Mouse (Mus musculus): ENCODE measurements around the gene Phykpl. TPM values are rescaled to one million over a fixed set of nuclear protein-coding genes. Genes with fewer than 3 reads are reported as not detected.
"Not testable (repeated sequence)": the region's sequence is repeated elsewhere in the genome, so short reads cannot be mapped to it uniquely, and the experiment has no call there.

The Phykpl gene
- polyA plus RNA-seq, 1 experiment from 2014 or later, result 13.5 TPM

DNA sequence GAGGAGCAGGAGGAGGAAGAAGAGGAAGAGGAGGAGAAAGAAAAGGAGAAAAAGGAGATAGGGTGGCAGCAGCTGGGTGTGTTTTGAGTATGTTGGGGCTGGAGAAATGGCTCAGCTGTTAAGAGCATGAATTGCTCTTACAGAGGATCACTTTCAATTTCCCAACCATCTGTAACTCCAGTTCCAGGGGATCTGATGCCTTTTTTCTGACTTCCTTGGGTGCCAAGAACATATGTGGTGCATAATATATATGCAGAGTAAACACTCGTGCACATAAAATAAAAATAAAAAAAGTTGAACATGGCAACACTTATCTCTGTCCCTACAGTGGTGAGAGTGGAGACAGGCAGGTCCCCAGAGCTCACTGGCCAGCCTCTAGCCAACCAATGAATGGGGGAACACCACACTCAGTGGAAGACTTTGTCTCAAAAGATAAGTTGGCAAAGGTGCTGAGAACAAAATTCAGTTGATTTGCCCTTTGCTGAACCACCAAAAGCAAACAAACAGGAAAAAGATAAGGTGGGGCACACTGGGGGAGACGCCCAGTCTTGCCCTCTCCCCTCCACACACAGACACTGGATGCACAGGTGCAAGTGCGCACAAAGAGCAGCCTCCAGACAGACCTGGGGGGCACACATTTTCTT, 24.8 kb downstream of the Phykpl start:
- WGBS, result 88% methylated on average over 3 of the region's 3 CpGs
- H3K4me3 ChIP-seq, result no peak overlapping the region
- no peak overlapping the region for H3K27ac ChIP-seq
- H3K27me3 ChIP-seq (ENCODE audit: insufficient read depth, poor library complexity, severe bottlenecking), result no peaks in the 10 kb centered on the region
- no peaks in the 10 kb centered on the region for H3K9me3 ChIP-seq
- peaks cover 15% of the 10 kb centered on the region for H3K36me3 ChIP-seq
- DNase-seq (ENCODE audit: low spot score), result no peak
- H3K4me1 ChIP-seq (replicated peaks), result peaks cover 18% of the 10 kb centered on the region

DNA sequence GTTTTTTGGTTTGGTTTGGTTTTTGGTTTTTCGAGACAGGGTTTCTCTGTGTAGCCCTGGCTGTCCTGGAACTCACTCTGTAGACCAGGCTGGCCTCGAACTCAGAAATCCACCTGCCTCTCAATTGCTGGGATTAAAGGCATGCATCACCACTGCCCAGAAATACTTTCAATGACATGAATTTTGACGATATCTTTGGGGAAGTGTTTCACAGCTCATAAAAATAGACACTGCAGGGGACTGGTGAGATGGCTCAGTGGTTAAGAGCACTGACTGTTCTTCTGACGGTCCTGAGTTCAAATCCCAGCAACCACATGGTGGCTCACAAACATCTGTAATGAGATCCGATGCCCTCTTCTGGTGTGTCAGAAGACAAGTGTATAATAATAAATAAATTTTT, 25.4 kb downstream of the Phykpl start:
- not testable (repeated sequence) for DNase-seq (ENCODE audit: low spot score); H3K36me3 ChIP-seq; H3K27me3 ChIP-seq (ENCODE audit: insufficient read depth, poor library complexity, severe bottlenecking); H3K9me3 ChIP-seq; H3K27ac ChIP-seq; H3K4me3 ChIP-seq
- peaks cover 15% of the 10 kb centered on the region for H3K4me1 ChIP-seq (replicated peaks)
- 85% methylated on average over 5 of the region's 5 CpGs for WGBS

DNA sequence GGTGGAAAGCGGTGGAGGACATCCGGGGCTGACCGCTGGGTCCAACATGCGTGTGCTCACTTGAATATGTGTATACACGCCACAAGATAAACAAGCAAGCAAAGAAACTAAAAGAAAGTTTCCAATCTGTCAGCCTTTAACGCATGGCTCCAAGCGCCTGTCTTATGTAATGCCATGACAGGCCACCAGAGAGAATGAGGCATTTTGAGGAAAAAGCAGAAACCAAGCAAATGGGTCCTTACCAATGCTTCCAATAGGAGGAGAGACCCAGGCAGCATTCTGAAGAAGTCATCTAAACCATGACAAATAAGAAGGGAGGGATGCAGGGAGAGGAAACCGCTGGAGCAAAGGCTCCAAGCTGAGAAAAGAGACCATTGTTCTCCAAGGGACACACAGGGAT, 29.7 kb downstream of the Phykpl start:
- Histone ChIP-seq H3K9me3 (no peaks in the 10 kb centered on the region), H3K27ac (peak overlapping the region; percentile 0; the same call in 1 of the 2 replicates), H3K4me1 (replicated peaks) (peaks cover 16% of the 10 kb centered on the region), H3K27me3 (ENCODE audit: insufficient read depth, poor library complexity, severe bottlenecking) (no peaks in the 10 kb centered on the region), H3K36me3 (no peaks in the 10 kb centered on the region), H3K4me3 (no peak overlapping the region)
- DNase-seq (ENCODE audit: low spot score), result no peak
- 79% methylated on average over 8 of the region's 8 CpGs for WGBS

DNA sequence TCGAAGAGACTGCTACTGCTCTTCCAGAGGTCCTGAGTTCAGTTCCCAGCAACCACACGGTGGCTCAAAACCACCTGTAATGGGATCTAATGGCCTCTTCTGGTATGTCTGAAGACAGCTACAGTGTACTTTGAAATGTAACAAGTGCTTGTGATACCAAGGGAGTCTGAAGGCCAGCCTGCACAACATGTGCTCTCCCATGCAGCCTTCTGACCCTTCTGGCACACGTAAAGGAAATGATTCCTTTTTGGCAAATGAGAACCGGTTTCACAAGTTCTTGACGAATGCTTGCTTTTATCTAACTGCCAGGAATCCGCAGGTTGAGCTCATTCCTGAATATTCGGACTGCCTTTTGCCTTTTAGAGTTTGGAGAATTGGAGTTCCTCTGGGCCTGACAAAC, 30.6 kb downstream of the Phykpl start:
- Histone ChIP-seq H3K4me1 (replicated peaks) (peaks cover 18% of the 10 kb centered on the region), H3K27ac (peak overlapping the region; percentile 87)
- 53% methylated on average over 7 of the region's 7 CpGs for WGBS

DNA sequence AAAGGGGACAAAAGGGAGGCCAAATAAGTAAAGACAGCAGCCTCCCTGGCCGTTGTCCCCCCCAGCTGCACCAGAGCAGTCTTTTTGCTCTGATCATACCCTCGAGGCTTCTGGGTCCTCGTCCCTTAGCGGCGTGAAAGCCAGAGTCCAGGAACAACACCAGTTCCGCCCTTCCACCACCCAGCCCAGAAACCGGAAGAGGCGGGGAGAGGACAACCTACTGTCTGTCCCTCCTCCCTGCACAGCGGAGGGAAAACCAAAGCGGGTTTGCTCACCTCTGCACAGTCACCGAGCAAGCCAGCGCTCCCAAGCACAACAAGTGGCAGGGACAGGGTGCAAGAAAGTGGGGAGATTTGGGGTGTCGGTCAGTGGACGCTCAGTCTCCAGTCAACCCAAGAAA, 31.0 kb downstream of the Phykpl start:
- 4% methylated on average over 14 of the region's 14 CpGs for WGBS
- no peaks in the 10 kb centered on the region for H3K9me3 ChIP-seq
- no peaks in the 10 kb centered on the region for H3K27me3 ChIP-seq (ENCODE audit: insufficient read depth, poor library complexity, severe bottlenecking)
- H3K4me1 ChIP-seq (replicated peaks), result peaks cover 23% of the 10 kb centered on the region
- peak; percentile 73 for DNase-seq (ENCODE audit: low spot score)
- H3K27ac ChIP-seq, result peak overlapping the region; percentile 87
- peak overlapping the region; percentile 48 for H3K4me3 ChIP-seq
- H3K36me3 ChIP-seq, result no peaks in the 10 kb centered on the region

More for the DNA sequence above, 30.6 kb downstream of the Phykpl start:
- DNase-seq (ENCODE audit: low spot score), result no peak
- Histone ChIP-seq H3K9me3 (no peaks in the 10 kb centered on the region), H3K4me3 (peak overlapping the region; percentile 48), H3K27me3 (ENCODE audit: insufficient read depth, poor library complexity, severe bottlenecking) (no peaks in the 10 kb centered on the region), H3K36me3 (no peaks in the 10 kb centered on the region)

DNA sequence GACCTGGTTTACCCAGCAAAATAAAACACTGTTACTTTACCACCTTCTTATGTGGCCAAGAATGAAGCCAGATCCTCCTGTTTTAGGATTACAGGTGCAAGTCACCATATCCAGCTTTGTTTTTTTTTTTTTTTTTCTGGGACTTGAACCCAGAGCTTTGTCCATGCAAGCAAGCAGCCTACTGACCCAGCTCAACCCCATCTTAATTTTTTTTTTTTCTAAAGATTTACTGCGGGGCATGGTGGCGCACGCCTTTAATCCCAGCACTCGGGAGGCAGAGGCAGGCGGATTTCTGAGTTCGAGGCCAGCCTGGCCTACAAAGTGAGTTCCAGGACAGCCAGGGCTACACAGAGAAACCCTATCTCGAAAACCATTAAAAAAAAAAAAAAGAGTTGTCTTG, 31.6 kb downstream of the Phykpl start:
- WGBS, result 94% methylated on average over 7 of the region's 7 CpGs
- not testable (repeated sequence) for H3K36me3 ChIP-seq; DNase-seq (ENCODE audit: low spot score); H3K9me3 ChIP-seq; H3K27me3 ChIP-seq (ENCODE audit: insufficient read depth, poor library complexity, severe bottlenecking)
- peaks cover 28% of the 10 kb centered on the region for H3K4me1 ChIP-seq (replicated peaks)
- H3K27ac ChIP-seq, result peak overlapping the region; percentile 87
- H3K4me3 ChIP-seq, result peak overlapping the region; percentile 48

DNA sequence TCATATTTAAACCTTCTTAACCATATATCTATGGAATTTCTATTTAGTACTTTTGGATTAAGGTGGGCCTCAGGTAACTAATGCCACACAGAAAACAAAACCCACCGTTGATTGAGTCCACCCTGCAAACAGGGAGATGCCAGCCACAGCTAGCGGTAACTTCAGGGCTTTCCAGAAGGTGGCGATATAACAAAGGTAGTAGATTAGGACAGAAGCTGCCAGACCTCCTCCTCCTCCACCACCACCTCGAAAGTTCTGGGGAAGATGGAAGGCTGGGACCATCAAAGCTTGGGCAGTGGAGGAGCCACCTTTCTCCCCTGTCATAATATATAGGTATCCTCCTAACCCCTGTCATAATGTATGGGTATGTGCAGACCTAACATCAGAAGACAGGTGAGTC, 33.1 kb downstream of the Phykpl start:
- Histone ChIP-seq H3K9me3 (no peaks in the 10 kb centered on the region), H3K27ac (no peak overlapping the region), H3K27me3 (ENCODE audit: insufficient read depth, poor library complexity, severe bottlenecking) (no peaks in the 10 kb centered on the region), H3K4me3 (no peak overlapping the region), H3K36me3 (peaks cover 18% of the 10 kb centered on the region), H3K4me1 (replicated peaks) (peaks cover 32% of the 10 kb centered on the region)
- 12% methylated on average over 4 of the region's 4 CpGs for WGBS
- peak; percentile 69 for DNase-seq (ENCODE audit: low spot score)

DNA sequence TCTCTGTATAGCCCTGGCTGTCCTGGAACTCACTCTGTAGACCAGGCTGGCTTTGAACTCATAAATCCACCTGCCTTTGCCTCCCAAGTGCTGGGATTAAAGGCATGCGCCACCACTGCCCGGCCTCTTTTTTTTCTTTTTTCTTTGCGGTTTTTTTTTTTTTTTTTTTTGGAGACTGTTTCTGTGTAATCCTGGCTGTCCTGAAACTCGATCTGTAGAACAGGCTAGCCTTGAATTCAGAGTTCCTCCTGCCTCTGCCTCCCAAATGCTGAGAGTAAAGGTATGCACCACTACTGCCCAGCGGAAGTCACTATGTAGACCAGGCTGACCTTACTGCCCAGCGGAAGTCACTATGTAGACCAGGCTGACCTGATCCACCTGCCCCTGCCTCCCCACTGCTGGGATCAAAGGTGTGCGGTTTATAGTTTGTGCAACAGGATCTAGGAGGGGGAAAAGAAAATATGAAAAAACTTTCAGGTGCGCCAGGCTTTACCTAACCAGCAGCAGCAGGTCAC, 34.4 kb downstream of the Phykpl start:
- DNase-seq (ENCODE audit: low spot score), result no peak
- Histone ChIP-seq H3K9me3 (no peaks in the 10 kb centered on the region), H3K27me3 (ENCODE audit: insufficient read depth, poor library complexity, severe bottlenecking) (no peaks in the 10 kb centered on the region), H3K4me1 (replicated peaks) (peaks cover 32% of the 10 kb centered on the region), H3K36me3 (peaks cover 30% of the 10 kb centered on the region), H3K4me3 (peak overlapping the region; percentile 91), H3K27ac (peak overlapping the region; percentile 90)
- WGBS, result 49% methylated on average over 8 of the region's 8 CpGs

DNA sequence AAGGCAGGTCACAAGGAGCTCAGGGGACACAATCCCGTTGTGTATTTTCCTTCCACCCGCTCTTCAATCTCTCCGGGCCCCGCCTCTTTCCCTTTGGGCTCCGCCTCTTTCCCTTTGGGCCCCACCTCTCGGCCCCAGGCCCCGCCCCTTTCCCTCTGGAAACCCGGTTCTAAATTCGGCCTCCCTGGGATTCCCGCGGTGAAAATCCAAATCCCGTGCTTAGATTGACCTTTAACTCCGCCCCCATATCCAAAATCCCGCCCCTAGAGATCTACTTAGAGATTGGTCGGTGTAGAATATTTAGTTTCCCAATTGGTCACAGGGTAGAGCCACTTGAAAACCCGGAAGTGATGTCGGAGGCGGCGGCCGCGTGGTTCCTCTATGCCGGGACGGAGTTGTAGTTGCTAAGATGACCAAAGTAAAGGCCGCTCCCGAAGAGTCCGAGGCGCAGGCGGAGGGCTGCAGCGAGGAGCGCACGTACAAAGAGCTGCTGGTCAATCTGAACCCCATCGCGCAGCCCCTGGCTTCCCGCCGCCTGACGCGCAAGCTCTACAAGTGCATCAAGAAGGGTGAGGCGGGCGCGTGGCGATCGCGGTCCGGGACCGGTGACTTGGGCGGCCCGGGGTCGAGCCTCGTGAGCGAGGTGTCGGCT, 35.0 kb downstream of the Phykpl start, which contains the start of gene Nhp2:
Gene Nhp2, plus strand, starts transcription at position 327 of the 652 bp plus-strand sequence.
- H3K27me3 ChIP-seq (ENCODE audit: insufficient read depth, poor library complexity, severe bottlenecking), result no peaks in the 10 kb centered on the region
- peaks cover 36% of the 10 kb centered on the region for H3K36me3 ChIP-seq
- H3K27ac ChIP-seq, result peak within 1 kb of the TSS; percentile 90
- DNase-seq (ENCODE audit: low spot score), result peak; percentile 96
- WGBS, result under 1% methylated on average over 51 of the region's 51 CpGs
- peak within 1 kb of the TSS; percentile 91 for H3K4me3 ChIP-seq
- H3K4me1 ChIP-seq (replicated peaks), result peaks cover 32% of the 10 kb centered on the region
- no peaks in the 10 kb centered on the region for H3K9me3 ChIP-seq

DNA sequence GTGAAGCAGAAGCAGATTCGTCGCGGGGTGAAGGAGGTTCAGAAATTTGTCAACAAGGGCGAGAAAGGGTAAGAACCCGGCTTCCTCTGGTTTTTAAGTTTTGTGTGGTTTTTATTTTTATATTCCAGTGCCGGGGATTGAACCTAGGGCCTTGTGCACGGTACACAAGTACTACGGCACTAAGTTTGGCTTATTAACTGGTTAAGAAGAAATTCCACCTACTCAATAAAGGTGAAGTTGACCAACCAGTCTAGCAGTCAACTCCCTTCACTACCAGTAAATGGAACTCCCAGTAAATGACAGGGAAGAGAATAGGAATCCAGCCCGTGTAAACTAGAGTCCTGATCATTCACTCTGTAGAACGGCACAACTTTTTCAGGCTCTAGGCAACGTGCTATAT, 35.5 kb downstream of the Phykpl start:
- peak overlapping the region; percentile 91 for H3K4me3 ChIP-seq
- peak overlapping the region; percentile 90 for H3K27ac ChIP-seq
- H3K4me1 ChIP-seq (replicated peaks), result peaks cover 29% of the 10 kb centered on the region
- WGBS, result 3% methylated on average over 11 of the region's 11 CpGs
- no peak for DNase-seq (ENCODE audit: low spot score)
- H3K36me3 ChIP-seq, result peaks cover 42% of the 10 kb centered on the region
- H3K27me3 ChIP-seq (ENCODE audit: insufficient read depth, poor library complexity, severe bottlenecking), result no peaks in the 10 kb centered on the region
- no peaks in the 10 kb centered on the region for H3K9me3 ChIP-seq

DNA sequence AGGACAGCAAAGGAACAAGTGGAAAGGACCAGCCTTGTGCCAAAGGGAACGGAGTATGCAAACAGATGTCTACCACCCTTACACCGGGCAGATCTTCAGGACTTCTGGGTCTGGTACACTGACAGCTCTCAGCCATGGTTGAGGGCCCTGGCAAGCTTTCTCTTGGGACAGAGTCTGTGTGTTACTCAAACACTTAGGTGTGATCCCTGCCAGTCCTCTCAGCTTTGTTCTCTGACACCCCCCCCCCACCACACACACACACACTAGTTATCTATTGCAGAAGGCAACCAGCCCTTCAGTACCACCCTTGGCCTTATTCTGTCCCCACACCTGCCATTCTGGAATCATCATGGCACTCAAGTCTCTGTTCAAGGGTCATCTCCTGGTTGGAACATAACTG, 37.2 kb downstream of the Phykpl start:
- no peaks in the 10 kb centered on the region for H3K27me3 ChIP-seq (ENCODE audit: insufficient read depth, poor library complexity, severe bottlenecking)
- H3K4me3 ChIP-seq, result 0 out of 2 replicates have a peak overlapping the region, but pooled peaks have one; percentile 91
- peaks cover 59% of the 10 kb centered on the region for H3K36me3 ChIP-seq
- no peak for DNase-seq (ENCODE audit: low spot score)
- H3K9me3 ChIP-seq, result no peaks in the 10 kb centered on the region
- H3K4me1 ChIP-seq (replicated peaks), result peaks cover 20% of the 10 kb centered on the region
- no peak overlapping the region for H3K27ac ChIP-seq
- WGBS, result 99% methylated on average over 2 of the region's 2 CpGs

DNA sequence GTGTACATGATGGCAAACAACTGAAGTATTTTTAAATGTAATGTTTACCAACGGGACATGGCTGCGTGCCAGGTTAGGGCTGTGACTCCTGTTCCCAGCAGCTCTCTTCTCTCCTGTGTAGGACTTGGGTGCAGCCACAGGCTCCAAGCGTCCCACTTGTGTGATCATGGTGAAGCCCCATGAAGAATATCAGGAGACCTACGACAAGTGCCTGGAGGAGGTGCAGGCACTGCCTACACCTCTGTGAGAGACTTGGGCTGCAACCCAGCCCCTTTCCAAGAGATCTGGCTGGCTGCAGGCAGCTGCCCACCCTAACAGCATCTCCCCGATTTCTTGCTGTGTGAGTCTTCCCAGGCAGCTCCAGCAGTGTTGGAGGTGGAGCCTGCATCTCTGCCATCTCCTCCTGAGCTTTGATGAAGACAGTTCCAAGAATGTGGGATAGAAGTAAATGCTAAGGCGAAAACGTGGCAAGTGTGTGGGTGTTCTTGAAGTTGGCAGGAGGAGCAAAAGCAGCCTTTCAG, 38.5 kb downstream of the Phykpl start:
- Histone ChIP-seq H3K9me3 (no peaks in the 10 kb centered on the region), H3K4me3 (no peak overlapping the region), H3K36me3 (peaks cover 71% of the 10 kb centered on the region), H3K4me1 (replicated peaks) (peaks cover 20% of the 10 kb centered on the region), H3K27ac (no peak overlapping the region), H3K27me3 (ENCODE audit: insufficient read depth, poor library complexity, severe bottlenecking) (no peaks in the 10 kb centered on the region)
- DNase-seq (ENCODE audit: low spot score), result no peak
- WGBS, result 90% methylated on average over 7 of the region's 7 CpGs

DNA sequence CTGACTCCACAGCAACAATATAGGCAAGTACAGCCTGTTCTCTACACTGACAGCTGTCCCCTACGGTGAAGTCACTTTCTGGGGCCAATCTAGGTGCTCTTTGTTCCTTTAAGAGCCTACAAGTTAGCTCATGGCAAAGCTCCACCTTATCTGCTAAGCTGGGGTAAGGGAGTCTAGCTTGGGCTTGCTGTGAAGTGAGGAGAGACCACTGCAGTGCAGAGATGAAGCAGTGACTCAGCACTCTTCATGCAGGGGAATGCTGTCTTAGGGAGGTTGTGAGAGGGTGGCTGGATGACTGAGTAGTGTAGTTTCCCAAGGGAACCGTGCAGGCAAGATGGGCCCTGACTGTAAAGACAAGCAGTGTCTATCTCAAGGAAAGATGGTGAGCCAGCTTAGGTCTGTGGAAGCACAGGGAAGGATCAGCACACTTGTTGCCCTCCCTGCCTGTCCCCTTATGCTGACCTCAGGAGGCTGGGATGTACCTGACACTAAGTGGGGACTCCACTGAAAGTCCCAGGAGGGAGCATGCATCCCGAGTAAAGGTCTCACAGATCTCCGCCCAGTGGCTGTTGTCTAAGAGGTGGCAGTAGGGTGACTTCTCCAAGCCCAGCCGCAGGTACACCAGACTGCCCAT, 40.7 kb downstream of the Phykpl start:
- Histone ChIP-seq H3K4me1 (replicated peaks) (peaks cover 13% of the 10 kb centered on the region), H3K4me3 (no peak overlapping the region), H3K9me3 (no peaks in the 10 kb centered on the region), H3K27ac (no peak overlapping the region), H3K27me3 (ENCODE audit: insufficient read depth, poor library complexity, severe bottlenecking) (no peaks in the 10 kb centered on the region), H3K36me3 (peaks cover 92% of the 10 kb centered on the region)
- 84% methylated on average over 5 of the region's 5 CpGs for WGBS
- no peak for DNase-seq (ENCODE audit: low spot score)
